Mouse (Mus musculus) NIH3T3 (cell line): ENCODE results near the gene Tmem175.
"Not testable (repeated sequence)": the region's sequence is repeated elsewhere in the genome, so short reads cannot be mapped to it uniquely, and the experiment has no call there.

Experiments used
- DNase-seq: peaks from one replicate; pipeline ENCODE4 v3.0.0-alpha.2; 2012; ENCODE audit warnings: low read depth

Tmem175 gene

GRCm38 (mm10) chr5:108629634-108630483, at the start of gene Tmem175, which contains the start of gene Gak:
TSS of gene Tmem175 (plus strand) at chr5:108629770.
TSS of gene Gak (minus strand) at chr5:108629755.
- DNase-seq, result peak; percentile 96

GRCm38 (mm10) chr5:108581361-108581891, 48.1 kb upstream of the Tmem175 start:
- no peak for DNase-seq

GRCm38 (mm10) chr5:108599923-108600322, 29.6 kb upstream of the Tmem175 start:
- peak; percentile 41 for DNase-seq

GRCm38 (mm10) chr5:108602537-108602936, 27.0 kb upstream of the Tmem175 start:
- no peak for DNase-seq

DNA sequence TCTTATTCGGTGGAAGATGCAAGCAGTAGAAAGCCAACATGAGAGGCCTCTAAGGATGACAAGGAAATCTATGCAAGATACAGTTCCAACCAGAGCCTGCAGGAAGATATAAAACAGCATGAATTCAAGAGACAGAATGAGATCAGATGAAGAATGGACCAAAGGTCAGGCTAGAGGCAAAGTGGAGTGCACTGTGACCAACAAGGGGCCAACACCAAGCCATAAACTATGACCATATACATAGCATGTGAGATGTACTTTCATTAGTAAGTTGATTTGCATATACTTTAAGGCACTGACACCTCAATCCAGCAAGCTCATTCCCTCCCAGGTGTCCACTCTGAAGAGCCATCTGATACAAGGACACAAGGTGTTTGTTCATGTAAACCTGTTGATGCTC, 19.1 kb upstream of the Tmem175 start:
- DNase-seq, result no peak

DNA sequence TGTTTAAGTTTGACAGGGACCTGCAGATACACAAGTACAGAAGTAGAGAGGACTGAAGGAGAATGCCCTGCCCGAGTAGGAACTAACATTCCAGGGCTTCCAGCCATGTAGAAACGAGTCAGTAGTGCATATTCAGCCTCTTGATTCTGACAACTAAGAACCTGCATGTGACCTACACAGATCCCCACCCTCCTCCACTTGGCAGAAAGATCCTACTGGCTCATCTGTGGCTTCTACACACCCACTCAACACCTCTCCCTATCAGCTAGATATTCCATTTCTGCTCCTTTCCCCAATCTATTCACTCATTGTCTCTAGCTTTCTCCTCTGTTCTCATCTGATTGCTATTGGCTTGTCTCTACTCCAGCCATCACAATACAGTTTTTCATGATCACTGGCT, 7.7 kb upstream of the Tmem175 start:
- no peak for DNase-seq

DNA sequence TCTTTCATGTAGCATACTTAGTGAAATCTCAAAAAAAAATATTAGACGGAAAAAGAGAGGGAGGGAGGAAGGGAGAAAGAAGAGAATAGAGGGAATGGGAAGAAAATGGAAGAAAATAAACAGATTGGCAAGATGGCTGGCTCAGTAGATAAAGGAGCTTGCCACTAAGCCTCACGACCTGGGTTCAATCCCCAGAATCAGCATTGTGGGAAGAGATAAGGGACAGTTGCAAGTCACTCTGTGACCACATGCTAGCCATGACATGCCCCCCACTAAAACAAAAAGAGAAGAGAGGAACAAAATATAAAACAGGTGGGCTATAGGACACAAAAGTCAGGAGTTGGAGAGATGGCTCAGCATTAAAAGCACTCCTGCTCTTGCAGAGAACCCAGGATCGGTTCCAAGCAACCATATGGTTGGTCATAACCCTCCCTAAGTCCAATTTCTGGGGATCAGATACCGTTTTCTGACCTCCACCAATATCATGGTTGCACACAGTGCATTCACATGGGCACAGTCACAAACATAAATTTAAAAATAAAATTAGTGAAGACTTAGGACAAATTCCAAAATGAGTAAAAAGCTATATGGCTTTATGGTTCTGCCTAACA, 3.4 kb upstream of the Tmem175 start:
- DNase-seq, result no peak

GRCm38 (mm10) chr5:108628891-108629633, 508 bp upstream of the Tmem175 start:
- peak; percentile 27 for DNase-seq

DNA sequence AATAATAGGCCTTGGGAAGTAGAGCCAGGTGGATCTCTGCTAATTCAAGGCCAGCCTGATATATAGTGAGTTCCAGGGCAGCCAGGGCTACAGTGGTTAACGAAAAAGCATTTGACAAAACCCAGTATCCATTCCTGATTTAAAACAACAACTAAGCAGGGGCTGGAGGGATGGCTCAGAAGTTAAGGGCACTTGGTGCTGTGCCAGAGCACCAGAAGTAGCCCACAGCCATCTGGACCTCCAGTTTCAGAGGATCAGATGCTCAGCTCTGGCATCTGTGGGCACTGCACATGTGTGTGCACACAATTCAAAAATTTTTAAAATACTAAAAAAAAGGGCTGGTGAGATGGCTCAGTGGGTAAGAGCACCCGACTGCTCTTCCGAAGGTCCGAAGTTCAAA, 4.1 kb downstream of the Tmem175 start:
- DNase-seq, result no peak

DNA sequence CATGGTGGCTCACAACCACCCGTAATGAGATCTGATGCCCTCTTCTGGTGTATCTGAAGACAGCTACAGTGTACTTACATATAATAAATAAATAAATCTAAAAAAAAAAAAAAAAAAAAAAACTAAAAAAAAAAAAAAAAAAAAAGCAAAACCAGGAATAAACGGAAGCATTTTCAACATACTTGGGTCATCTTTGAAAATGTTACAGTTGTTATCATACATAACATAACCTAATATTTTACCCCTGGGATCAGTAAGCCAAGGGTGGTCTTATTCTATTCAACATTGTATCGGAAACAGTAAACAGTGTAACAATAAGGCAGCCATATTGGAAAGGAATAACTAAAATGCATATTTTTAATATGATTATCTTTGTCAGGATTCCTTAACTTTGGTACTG, 4.5 kb downstream of the Tmem175 start:
- DNase-seq, result not testable (repeated sequence)

GRCm38 (mm10) chr5:108636172-108636571, 6.6 kb downstream of the Tmem175 start:
- no peak for DNase-seq

DNA sequence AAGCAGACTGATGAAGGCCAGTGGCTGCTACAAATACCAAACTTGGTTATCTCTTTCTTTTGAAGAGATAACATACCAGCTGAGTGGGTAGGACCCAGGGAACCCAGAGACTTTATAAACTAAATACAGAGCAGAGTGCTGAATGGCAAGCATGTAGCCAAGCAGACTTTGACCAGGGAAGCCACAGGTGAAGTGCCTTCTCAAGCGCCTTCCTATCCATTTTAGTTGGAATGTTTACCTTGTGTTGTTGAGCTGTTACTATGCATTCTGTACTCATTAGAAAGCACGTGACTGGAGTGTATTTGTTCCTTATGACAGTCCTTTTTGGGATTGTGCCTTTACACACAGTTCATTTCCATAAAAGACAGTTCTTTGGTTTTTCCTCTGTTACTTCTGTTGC, 14.1 kb downstream of the Tmem175 start:
- DNase-seq, result no peak

- no peak for DNase-seq
These were observed 16.2 kb downstream of the Tmem175 start for GRCm38 (mm10) chr5:108645651-108646342.

- no peak for DNase-seq
These were observed 16.7 kb downstream of the Tmem175 start for GRCm38 (mm10) chr5:108646343-108646660.

- DNase-seq, result no peak
These were observed 17.7 kb downstream of the Tmem175 start for GRCm38 (mm10) chr5:108647311-108647710.

DNA sequence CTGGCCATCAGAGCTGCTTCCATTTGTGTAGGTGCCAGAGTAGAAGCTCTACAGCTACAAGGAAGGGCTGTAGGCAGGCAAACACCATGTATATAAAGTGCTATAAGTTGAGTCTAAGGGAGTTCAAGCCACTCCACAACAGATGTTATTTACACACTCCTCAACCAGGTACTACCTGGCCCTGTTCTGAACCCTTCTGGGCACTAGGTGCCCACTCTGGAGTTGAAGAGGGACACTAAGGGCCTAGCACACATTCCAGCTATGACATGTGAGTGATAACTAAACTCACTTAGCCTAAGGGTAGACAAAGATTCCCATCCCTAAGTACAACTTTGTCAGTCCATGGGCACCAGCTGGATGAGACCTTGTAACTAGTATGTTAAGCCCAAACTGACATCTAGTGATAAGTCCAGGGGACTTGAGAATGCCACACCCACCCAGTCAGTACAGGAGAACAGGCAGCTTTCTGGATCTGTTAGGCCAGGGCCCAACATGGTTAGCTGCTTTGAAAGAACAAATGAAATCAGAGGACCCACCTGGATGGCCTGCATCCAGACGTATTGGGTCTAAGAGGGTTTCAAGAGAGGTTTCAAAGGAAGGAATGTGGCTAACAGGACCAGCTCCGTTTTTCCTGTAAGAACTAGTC, 18.4 kb downstream of the Tmem175 start:
- no peak for DNase-seq

DNA sequence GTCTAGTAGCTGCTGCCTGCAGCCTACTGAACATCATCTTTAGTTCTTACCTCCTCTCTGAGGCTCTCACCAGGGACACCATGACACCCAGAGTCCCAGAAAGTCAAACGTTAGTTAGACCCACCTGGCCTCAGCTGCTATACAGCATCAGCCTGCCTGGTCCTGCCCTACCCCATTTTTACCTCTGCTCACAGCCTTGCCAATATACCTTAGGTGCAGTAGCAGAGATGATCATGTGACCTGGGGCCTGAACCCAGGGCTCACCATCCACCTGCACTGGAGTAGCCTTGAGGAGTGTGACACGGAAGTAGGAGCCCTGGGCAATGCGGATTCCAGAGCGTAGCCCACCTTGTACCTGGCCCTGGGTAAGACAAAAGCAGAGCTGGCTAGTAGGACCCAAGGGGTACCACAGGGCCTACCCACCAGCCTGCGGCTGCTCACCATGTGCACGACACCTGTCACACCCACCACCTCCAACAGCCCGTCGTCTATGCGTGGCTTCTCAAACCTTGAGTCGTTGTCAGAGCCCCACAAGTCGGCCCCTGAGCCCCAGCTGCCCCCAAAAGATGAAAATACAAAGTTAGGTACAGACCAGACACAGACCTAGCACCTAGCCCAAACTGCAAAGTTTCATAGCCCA, 19.5 kb downstream of the Tmem175 start:
- no peak for DNase-seq

DNA sequence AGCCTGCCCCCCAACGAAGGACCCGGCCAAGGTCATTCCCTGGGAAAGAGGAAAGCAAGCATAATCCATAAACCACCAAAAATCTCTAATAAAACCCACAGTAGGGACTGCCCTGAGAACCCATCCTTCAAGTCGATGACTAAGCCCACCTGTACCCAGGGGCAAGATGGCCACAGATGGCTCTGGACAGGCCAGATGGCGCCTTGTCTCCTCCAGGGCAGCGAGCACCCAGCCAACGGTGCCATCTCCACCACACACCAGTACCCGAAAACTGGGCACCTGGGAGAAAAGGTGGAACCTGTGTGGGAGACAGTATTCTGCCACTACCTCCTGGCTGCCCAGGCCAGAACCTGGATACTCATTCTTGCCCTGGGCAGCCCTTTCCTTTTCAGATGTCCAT, 20.8 kb downstream of the Tmem175 start:
- DNase-seq, result no peak

- no peak for DNase-seq
These were observed 21.7 kb downstream of the Tmem175 start for GRCm38 (mm10) chr5:108651136-108651720.

DNA sequence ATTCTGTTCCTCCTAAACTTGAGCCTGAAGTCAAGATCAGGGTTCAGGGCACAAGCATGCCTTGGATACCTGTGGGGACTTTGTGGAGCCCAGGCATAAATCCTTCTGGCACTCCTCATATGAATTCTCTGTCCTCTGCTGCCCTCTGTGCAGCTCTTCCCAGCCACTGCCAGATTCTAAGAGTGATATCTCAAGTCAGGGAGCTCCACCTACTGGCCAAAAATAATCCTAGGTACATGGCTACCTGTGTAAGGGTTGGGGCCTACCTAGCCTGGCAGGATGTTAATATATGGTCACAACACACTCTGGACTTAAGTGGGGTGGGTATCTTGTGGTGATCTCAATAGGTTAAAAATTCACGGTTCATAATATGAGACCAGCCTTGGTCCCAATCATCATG, 22.3 kb downstream of the Tmem175 start:
- DNase-seq, result peak; percentile 80

- DNase-seq, result no peak
These were observed 23.8 kb downstream of the Tmem175 start for GRCm38 (mm10) chr5:108653341-108653740.
